Mouse (Mus musculus) heart, embryonic 15.5 days (tissue): ENCODE data around the gene Hic2. TPM values are rescaled to one million over a fixed set of nuclear protein-coding genes. Genes with fewer than 3 reads are reported as not detected.

Experiments
- polyA plus RNA-seq: library from polyadenylated mRNA; unstranded; fragments of >200 nt; fragmentation: Nextera tagmentation; extraction: Ambion mirVana; gene quantifications from 2 replicates; pipeline ENCODE4 v1.2.1, GENCODE M21; 2015

Gene Hic2
- polyA plus RNA-seq, 1 experiment from 2014 or later = 3.2 TPM

Other genes starting within 250 kb of the Hic2 start
- gene Ypel1, start 163.9 kb upstream of the Hic2 start, polyA plus RNA-seq = 9.9 and 12.9 TPM in 2 replicates
- gene Ppil2, start 122.3 kb upstream of the Hic2 start, polyA plus RNA-seq = 89.8 and 106 TPM in 2 replicates
- 13.2 and 18.4 TPM in 2 replicates for gene 2610318N02Rik, start 108.4 kb upstream of the Hic2 start, polyA plus RNA-seq
- 41.7 and 58.8 TPM in 2 replicates for gene Sdf2l1, start 101.2 kb upstream of the Hic2 start, polyA plus RNA-seq
- gene Ydjc, start 89.0 kb upstream of the Hic2 start, polyA plus RNA-seq = 4.5 and 6.6 TPM in 2 replicates
- gene Ccdc116, start 86.3 kb upstream of the Hic2 start, polyA plus RNA-seq = 0.16 and 0.34 TPM in 2 replicates
- 255 and 264 TPM in 2 replicates for gene Ube2l3, start 30.9 kb upstream of the Hic2 start, polyA plus RNA-seq
- gene Rimbp3, start 25.0 kb upstream of the Hic2 start, polyA plus RNA-seq = 0.13 and 0.30 TPM in 2 replicates
- 9.2 and 11.6 TPM in 2 replicates for gene Tmem191c, start 42.5 kb downstream of the Hic2 start, polyA plus RNA-seq
- gene Serpind1, start 97.8 kb downstream of the Hic2 start, polyA plus RNA-seq = 0.35 and 1.9 TPM in 2 replicates
- gene Snap29, start 172.4 kb downstream of the Hic2 start, polyA plus RNA-seq = 10.7 and 11.5 TPM in 2 replicates
- 28.1 and 31.1 TPM in 2 replicates for gene Pi4ka, start 172.7 kb downstream of the Hic2 start, polyA plus RNA-seq
- 40.6 and 46.3 TPM in 2 replicates for gene Crkl, start 218.4 kb downstream of the Hic2 start, polyA plus RNA-seq